Mouse (Mus musculus) liver, adult 2 months (tissue): ENCODE data around the gene Kcnk15.

Experiments
- CTCF ChIP-seq: fragments of 200-500 bp; IDR thresholded peaks from 2 replicates; pipeline ENCODE4 v1.5.1; 2011; ENCODE audit warnings: low read depth, low read length, control low read depth
- POLR2A ChIP-seq: fragments of 200-500 bp; IDR thresholded peaks from 2 replicates; pipeline ENCODE4 v1.6.1; 2011; ENCODE audit warnings: low read length, control low read depth; ENCODE audit not compliant: insufficient read depth; ENCODE audit errors: extremely low read depth

DNA sequence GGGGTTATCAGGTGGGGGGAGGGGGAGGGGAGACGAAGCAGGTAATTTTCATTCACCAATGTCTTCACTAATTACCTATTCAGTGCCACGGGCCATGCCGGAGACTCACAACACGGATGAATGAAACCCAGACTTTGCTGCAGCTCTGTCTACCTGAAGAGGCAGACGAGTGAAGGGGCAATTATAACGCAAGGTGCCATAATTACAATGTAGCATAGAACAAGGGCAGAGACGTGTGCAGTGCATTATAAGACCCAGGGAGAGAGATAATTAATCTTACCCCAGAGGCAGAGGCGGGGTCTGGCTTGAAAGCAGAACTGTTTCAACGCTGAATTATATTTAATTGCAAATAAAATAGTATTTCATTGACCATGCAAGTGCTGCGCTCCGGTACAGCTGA is 37.1 kb downstream of the Kcnk15 start:
- no peak for TF ChIP-seq CTCF
- TF ChIP-seq POLR2A: no peak
